Mouse (Mus musculus) brain, embryonic 14.5 days (tissue): ENCODE measurements around the gene Coq8a.

Source experiments
- CTCF ChIP-seq: fragments of 200-500 bp; IDR thresholded peaks from 2 replicates; pipeline ENCODE4 v1.5.1; 2012; ENCODE audit warnings: inconsistent platforms, mild to moderate bottlenecking, moderate library complexity, borderline replicate concordance; ENCODE audit not compliant: insufficient read depth, insufficient read length; ENCODE audit errors: extremely low read depth
- POLR2A ChIP-seq: fragments of 200-500 bp; IDR thresholded peaks from 2 replicates; pipeline ENCODE4 v1.6.1; 2012; ENCODE audit warnings: mild to moderate bottlenecking, inconsistent platforms, borderline replicate concordance; ENCODE audit not compliant: poor library complexity, insufficient read depth, insufficient read length, severe bottlenecking; ENCODE audit errors: extremely low read depth

DNA sequence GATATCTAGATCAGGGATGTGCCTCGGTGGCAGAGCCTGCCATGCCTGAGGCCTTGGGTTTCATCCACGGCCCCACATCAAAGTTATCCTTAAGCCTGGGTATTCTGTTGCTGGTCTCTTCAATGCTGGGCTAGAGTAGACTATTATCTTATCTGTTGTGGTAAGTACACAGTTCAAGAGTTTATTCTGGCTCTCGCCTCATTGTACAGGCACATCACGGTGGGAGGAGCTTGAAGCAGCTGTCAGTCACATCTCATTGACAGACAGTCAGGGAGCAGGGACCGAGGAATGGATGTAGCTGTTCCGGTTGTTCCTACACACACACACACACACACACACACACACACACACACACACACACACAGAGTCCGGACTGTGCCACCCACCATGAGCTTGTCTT is 48.5 kb upstream of the Coq8a start:
- no peak for TF ChIP-seq CTCF
- no peak for TF ChIP-seq POLR2A
